Mouse (Mus musculus) liver, embryonic 12.5 days (tissue): ENCODE data around the gene Fbn1. TPM values are rescaled to one million over a fixed set of nuclear protein-coding genes. Genes with fewer than 3 reads are reported as not detected.

ENCODE experiments used
- ATAC-seq: fragments of 200-750 bp; cut with Nextera tagmentation; 2 replicates; pipeline ENCODE4 v1.8.0; 2017; ENCODE audit warnings: moderate number of reproducible peaks, mild to moderate bottlenecking, moderate library complexity
- H3K27ac ChIP-seq: fragments of 300-500 bp; sonication (generic); 2 replicates; pipeline ENCODE4 v1.5.1; 2016; ENCODE audit warnings: mild to moderate bottlenecking
- H3K27me3 ChIP-seq: fragments of 300-500 bp; sonication (generic); replicated peaks from 2 replicates; pipeline ENCODE4 v1.6.1; 2016; ENCODE audit warnings: mild to moderate bottlenecking, moderate library complexity
- H3K36me3 ChIP-seq: fragments of 300-500 bp; sonication (generic); 2 replicates; pipeline ENCODE4 v1.6.1; 2016; ENCODE audit warnings: mild to moderate bottlenecking, moderate library complexity
- H3K4me1 ChIP-seq: fragments of 300-500 bp; sonication (generic); 2 replicates; pipeline ENCODE4 v1.6.1; 2016
- H3K4me2 ChIP-seq: fragments of 300-500 bp; sonication (generic); 2 replicates; pipeline ENCODE4 v1.6.1; 2016; ENCODE audit warnings: mild to moderate bottlenecking, moderate library complexity
- H3K4me3 ChIP-seq: fragments of 300-500 bp; sonication (generic); 2 replicates; pipeline ENCODE4 v1.5.1; 2016; ENCODE audit warnings: mild to moderate bottlenecking, moderate library complexity
- H3K9ac ChIP-seq: fragments of 300-500 bp; sonication (generic); 2 replicates; pipeline ENCODE4 v1.6.1; 2016; ENCODE audit warnings: mild to moderate bottlenecking, moderate library complexity
- H3K9me3 ChIP-seq: fragments of 300-500 bp; sonication (generic); replicated peaks from 2 replicates; pipeline ENCODE4 v1.6.1; 2016; ENCODE audit warnings: mild to moderate bottlenecking, moderate library complexity
- WGBS: fragments of 180-500 bp; shearing (Covaris S2); methylation state at CpG from one replicate; pipeline ENCODE4 v1.1.7; 2016; ENCODE audit not compliant: insufficient replicate concordance; 5-methylcytosine and 5-hydroxymethylcytosine counted together
- polyA plus RNA-seq: library from polyadenylated mRNA; unstranded; fragments of >200 nt; fragmentation: Nextera tagmentation; extraction: Ambion mirVana; gene quantifications from 2 replicates; pipeline ENCODE4 v1.2.1, GENCODE M21; 2016

Gene Fbn1
- polyA plus RNA-seq, 1 experiment from 2014 or later, result 2.4 TPM

DNA sequence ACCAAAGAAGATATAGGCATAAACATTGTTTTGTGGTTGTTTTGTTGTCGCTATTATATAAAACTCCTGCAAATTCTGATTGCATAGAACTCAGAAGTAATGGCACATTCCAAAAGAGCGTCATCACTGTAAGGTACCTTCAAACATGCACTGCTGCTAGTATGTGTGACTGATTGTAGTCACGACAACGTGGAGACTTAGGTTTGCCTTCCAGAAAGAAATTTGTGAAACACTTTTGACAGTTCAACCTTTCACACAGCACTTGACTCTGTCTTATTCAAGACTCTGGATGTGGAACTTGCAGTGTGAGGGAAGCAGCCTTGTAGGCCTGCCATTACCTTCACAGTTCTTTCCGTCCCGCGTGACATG lies 124.5 kb downstream of the Fbn1 start:
- H3K27ac ChIP-seq, result no peak overlapping the region
- no peaks in the 10 kb centered on the region for H3K36me3 ChIP-seq
- ATAC-seq, result no peak
- H3K4me1 ChIP-seq, result no peaks in the 10 kb centered on the region
- no peaks in the 10 kb centered on the region for H3K9me3 ChIP-seq
- H3K9ac ChIP-seq, result no peak overlapping the region
- no peaks in the 10 kb centered on the region for H3K27me3 ChIP-seq
- no peak overlapping the region for H3K4me2 ChIP-seq
- no peak overlapping the region for H3K4me3 ChIP-seq
- 78% methylated on average over 7 of the region's 7 CpGs for WGBS

DNA sequence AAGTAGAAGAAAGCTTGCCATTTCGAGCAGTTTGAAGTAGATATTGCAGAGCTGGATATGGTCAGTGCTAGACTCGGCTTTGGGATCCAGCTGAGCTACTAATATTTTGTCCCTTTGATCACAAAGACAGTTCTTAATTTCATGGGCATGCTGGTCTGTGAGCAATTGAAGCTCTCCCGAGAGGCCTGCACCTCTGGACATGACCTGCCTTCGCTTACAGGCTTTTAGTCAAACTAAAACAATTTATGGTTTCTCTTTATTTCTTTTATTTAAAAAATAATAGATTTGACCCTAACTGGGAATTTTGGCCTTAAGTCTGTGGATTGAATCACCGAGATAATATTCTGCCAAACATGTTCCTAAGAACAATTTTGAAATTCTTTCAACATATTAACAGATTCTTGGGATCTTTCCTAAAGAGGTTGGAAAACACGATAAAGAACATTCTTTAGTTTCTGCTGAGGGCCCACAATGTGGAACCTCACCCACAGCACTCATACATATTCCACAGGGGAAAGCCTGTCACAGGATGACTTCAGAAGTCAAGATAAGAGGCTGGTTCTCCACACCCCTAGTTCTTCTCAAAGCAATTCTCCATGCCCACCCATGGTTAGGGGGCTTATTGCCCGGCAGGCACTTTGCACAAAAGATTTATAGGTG lies 125.0 kb downstream of the Fbn1 start:
- Histone ChIP-seq H3K4me3 (no peak overlapping the region), H3K4me1 (no peaks in the 10 kb centered on the region), H3K4me2 (no peak overlapping the region), H3K36me3 (no peaks in the 10 kb centered on the region), H3K27me3 (no peaks in the 10 kb centered on the region), H3K9me3 (no peaks in the 10 kb centered on the region), H3K9ac (no peak overlapping the region), H3K27ac (no peak overlapping the region)
- WGBS, result 68% methylated on average over 7 of the region's 7 CpGs
- no peak for ATAC-seq

DNA sequence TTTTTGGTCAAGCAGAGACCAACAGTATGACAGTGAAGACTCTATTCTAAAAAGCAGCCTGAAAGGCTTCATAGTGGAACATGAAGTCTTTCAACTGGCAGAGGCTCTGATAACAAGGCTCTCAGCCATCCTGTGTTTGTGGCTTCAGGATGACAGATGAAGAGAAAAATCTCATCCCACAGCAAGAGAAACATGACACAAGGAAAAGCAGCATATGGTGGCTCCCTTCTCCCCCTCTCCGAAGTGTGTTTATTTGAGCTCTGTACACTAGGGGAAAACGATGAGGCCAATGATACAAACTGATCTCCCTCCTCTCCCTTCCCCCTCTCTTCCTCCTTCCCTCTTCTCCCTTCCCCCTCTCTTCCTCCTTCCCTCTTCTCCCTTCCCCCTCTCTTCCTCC lies 127.7 kb downstream of the Fbn1 start:
- no peaks in the 10 kb centered on the region for H3K4me1 ChIP-seq
- H3K4me3 ChIP-seq, result no peak overlapping the region
- no peaks in the 10 kb centered on the region for H3K27me3 ChIP-seq
- H3K27ac ChIP-seq, result no peak overlapping the region
- 52% methylated on average over 2 of the region's 2 CpGs for WGBS
- H3K9ac ChIP-seq, result no peak overlapping the region
- no peak for ATAC-seq
- H3K9me3 ChIP-seq, result no peaks in the 10 kb centered on the region
- H3K4me2 ChIP-seq, result no peak overlapping the region
- H3K36me3 ChIP-seq, result no peaks in the 10 kb centered on the region

DNA sequence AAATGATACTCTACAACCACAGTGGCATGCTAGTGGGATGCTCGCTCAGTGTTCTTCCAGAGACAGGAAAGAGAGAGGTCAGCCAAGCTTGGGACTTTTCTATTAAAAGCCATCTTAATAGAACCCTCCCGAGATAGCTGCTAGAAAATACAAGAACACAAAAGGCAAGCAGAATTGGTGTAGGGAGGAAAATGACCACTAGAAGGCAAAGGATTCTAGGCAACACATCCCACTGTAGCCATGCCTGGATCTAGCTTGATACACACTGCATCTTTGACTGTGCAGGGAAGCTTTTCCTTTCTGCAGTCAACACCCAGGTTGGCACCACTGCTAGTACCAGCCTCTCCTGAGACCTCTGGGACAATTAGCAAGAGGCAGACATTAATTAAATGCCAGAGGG lies 128.6 kb downstream of the Fbn1 start:
- no peaks in the 10 kb centered on the region for H3K36me3 ChIP-seq
- no peak overlapping the region for H3K4me2 ChIP-seq
- H3K9me3 ChIP-seq, result no peaks in the 10 kb centered on the region
- ATAC-seq, result no peak
- H3K27ac ChIP-seq, result no peak overlapping the region
- H3K4me3 ChIP-seq, result no peak overlapping the region
- no peaks in the 10 kb centered on the region for H3K4me1 ChIP-seq
- H3K27me3 ChIP-seq, result no peaks in the 10 kb centered on the region
- WGBS, result 60% methylated on average over 2 of the region's 2 CpGs
- no peak overlapping the region for H3K9ac ChIP-seq

DNA sequence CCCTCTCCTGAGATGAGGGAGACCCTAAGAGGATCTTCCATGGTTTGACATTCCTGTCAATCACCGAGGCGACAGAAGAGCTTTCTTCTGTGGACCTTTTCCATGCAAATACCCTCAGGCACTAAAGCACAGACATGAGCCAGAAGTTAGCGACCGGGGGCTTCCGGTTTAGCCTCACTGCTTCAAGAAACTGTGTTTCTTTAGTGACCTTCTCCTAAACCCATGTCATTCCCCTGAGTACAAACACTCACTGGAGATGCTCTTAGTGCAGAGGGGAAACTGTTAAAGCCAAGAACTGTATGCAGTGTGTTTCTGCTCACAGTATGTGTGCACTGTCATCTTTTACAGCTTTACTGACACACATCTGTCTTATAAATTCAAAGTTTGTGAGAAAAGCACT lies 131.9 kb downstream of the Fbn1 start:
- no peaks in the 10 kb centered on the region for H3K27me3 ChIP-seq
- no peak for ATAC-seq
- no peaks in the 10 kb centered on the region for H3K36me3 ChIP-seq
- H3K9me3 ChIP-seq, result no peaks in the 10 kb centered on the region
- no peak overlapping the region for H3K4me2 ChIP-seq
- H3K4me3 ChIP-seq, result no peak overlapping the region
- WGBS, result 82% methylated on average over 5 of the region's 5 CpGs
- H3K9ac ChIP-seq, result no peak overlapping the region
- H3K27ac ChIP-seq, result no peak overlapping the region
- H3K4me1 ChIP-seq, result no peaks in the 10 kb centered on the region

DNA sequence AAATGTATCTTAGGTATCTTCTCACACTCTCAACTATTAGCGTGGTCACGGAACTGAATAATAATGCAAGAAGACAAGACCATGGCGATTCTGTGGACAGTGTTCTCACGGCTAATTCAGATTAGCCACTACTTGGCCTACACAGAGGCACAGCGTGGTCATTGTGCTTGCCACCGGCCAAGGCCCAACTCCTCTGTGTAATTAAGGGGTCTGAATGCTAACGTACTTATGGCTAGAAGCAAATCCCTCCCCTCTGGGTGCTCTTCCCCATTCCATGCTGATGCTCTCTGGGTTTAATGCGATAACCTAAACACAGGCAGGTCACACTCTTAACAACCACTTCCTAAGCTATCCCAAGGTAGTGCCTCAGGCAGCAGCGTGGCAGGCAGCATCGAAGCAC lies 132.5 kb downstream of the Fbn1 start:
- H3K36me3 ChIP-seq, result no peaks in the 10 kb centered on the region
- WGBS, result 74% methylated on average over 10 of the region's 10 CpGs
- no peaks in the 10 kb centered on the region for H3K4me1 ChIP-seq
- no peak overlapping the region for H3K9ac ChIP-seq
- no peak for ATAC-seq
- no peaks in the 10 kb centered on the region for H3K27me3 ChIP-seq
- no peak overlapping the region for H3K4me2 ChIP-seq
- H3K9me3 ChIP-seq, result no peaks in the 10 kb centered on the region
- H3K27ac ChIP-seq, result no peak overlapping the region
- no peak overlapping the region for H3K4me3 ChIP-seq

DNA sequence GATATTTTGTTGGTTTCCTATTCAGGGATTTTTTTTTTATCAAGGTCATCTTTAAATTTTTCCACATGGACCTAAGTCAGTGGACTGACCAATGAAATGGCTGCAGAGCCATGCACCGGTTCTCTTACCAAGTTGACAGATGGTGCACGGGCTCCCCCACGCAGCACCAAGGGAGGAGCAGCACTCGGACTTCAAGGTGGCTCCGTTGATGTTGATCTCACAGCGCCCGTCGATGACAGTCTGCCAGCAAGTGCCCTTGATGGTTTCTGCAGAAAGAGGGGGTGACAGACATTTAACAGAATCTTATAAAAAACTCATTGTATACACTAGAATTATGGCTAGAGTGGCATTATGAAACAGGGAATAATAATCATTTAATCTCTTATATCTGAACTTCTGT lies 138.1 kb downstream of the Fbn1 start:
- WGBS, result 84% methylated on average over 8 of the region's 8 CpGs
- no peaks in the 10 kb centered on the region for H3K4me1 ChIP-seq
- H3K27me3 ChIP-seq, result no peaks in the 10 kb centered on the region
- ATAC-seq, result no peak
- no peaks in the 10 kb centered on the region; the same call in 1 of the 2 replicates for H3K36me3 ChIP-seq
- H3K4me3 ChIP-seq, result no peak overlapping the region
- H3K4me2 ChIP-seq, result no peak overlapping the region
- H3K9ac ChIP-seq, result no peak overlapping the region
- H3K27ac ChIP-seq, result no peak overlapping the region
- H3K9me3 ChIP-seq, result no peaks in the 10 kb centered on the region

DNA sequence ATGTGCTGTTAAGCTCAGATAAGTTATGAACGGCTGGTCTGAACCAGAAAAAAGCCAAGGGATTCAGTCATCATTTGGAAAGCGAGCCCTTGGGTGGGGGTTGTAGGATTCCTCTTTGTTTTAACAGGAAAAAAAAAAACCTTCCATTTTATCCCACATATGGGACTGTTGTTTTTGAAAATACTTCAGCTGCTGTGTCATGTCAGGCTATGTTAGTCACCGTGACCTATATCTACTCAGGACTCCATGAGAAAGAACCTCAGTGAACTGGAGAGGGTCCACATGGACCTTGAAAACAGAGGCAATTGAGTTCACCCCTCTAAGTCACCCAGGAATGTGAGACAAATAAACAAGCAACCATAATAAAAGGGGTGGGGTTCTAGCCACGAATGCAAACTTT lies 139.2 kb downstream of the Fbn1 start:
- no peaks in the 10 kb centered on the region; the same call in 1 of the 2 replicates for H3K36me3 ChIP-seq
- no peaks in the 10 kb centered on the region for H3K4me1 ChIP-seq
- no peaks in the 10 kb centered on the region for H3K9me3 ChIP-seq
- no peak overlapping the region for H3K9ac ChIP-seq
- no peaks in the 10 kb centered on the region for H3K27me3 ChIP-seq
- 59% methylated on average over 4 of the region's 4 CpGs for WGBS
- ATAC-seq, result no peak
- H3K4me2 ChIP-seq, result no peak overlapping the region
- H3K27ac ChIP-seq, result no peak overlapping the region
- H3K4me3 ChIP-seq, result no peak overlapping the region

DNA sequence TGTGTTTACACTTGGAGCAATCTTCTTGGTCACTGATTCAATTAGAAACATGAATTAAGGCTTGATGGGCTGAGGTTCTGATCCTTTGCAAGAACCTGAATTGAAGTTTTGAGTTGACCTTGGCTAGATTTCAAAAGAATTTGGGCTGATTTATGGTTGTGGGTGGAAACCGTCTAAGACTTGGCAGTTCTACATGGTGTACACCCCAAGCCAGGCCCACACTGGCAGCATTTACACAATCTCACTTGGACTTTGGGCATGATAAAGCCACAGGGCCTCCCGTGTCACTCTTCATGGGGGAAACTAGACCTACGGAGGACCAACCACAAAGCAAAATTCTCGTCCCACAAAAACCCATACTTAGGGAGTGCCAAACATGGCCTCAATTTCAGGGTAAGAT lies 146.1 kb downstream of the Fbn1 start:
- Histone ChIP-seq H3K36me3 (no peaks in the 10 kb centered on the region), H3K4me3 (no peak overlapping the region), H3K9me3 (no peaks in the 10 kb centered on the region), H3K4me1 (no peaks in the 10 kb centered on the region), H3K27me3 (no peaks in the 10 kb centered on the region), H3K27ac (no peak overlapping the region), H3K9ac (no peak overlapping the region), H3K4me2 (no peak overlapping the region)
- ATAC-seq, result no peak
- 65% methylated on average over 4 of the region's 4 CpGs for WGBS

DNA sequence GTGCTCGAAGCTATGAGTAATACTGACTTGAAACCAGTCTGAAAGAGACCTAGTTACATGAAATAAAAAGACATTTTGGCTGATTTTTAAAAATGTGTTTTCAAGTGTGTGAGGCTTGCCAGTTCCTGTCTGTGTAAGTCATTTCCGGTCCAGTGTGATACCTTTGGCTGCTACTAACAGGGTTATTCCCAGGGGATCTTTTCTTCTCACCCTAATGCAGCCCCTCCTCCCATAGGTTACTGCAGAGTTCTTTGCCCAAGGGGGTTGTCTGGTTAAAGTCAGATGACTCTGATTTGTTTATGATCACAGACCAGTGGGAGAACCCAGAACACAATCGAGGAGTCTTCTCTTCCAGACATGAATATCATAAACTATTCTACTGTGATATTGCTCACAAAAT lies 151.3 kb downstream of the Fbn1 start:
- no peak overlapping the region for H3K4me2 ChIP-seq
- H3K27me3 ChIP-seq, result no peaks in the 10 kb centered on the region
- no peak overlapping the region for H3K27ac ChIP-seq
- no peak for ATAC-seq
- no peaks in the 10 kb centered on the region for H3K36me3 ChIP-seq
- no peaks in the 10 kb centered on the region for H3K9me3 ChIP-seq
- no peak overlapping the region for H3K4me3 ChIP-seq
- no peak overlapping the region for H3K9ac ChIP-seq
- 58% methylated on average over 3 of the region's 3 CpGs for WGBS
- no peaks in the 10 kb centered on the region for H3K4me1 ChIP-seq

DNA sequence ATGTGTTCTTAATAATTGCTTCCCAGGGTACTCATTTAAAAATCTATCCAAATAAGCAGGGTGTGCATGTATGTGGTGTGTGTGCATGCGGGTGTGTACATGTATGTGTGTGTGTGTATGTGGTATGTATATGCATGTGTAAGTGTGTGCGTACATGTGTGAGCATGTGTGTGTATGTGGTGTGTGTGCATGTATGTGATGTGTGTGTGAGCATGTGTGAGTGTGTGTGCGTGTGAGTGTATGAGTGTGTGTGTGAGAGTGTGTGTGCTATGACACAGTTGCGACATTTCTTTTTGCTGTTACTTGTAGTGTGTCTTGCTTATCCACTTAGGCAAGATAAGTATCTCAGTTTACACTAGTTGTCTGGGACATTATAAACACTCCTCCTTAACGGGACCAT lies 151.7 kb downstream of the Fbn1 start:
- no peak overlapping the region for H3K4me2 ChIP-seq
- no peak overlapping the region for H3K27ac ChIP-seq
- H3K4me3 ChIP-seq, result no peak overlapping the region
- H3K9ac ChIP-seq, result no peak overlapping the region
- no peaks in the 10 kb centered on the region for H3K9me3 ChIP-seq
- no peaks in the 10 kb centered on the region for H3K36me3 ChIP-seq
- no peak for ATAC-seq
- 70% methylated on average over 5 of the region's 5 CpGs for WGBS
- H3K27me3 ChIP-seq, result no peaks in the 10 kb centered on the region
- H3K4me1 ChIP-seq, result no peaks in the 10 kb centered on the region

DNA sequence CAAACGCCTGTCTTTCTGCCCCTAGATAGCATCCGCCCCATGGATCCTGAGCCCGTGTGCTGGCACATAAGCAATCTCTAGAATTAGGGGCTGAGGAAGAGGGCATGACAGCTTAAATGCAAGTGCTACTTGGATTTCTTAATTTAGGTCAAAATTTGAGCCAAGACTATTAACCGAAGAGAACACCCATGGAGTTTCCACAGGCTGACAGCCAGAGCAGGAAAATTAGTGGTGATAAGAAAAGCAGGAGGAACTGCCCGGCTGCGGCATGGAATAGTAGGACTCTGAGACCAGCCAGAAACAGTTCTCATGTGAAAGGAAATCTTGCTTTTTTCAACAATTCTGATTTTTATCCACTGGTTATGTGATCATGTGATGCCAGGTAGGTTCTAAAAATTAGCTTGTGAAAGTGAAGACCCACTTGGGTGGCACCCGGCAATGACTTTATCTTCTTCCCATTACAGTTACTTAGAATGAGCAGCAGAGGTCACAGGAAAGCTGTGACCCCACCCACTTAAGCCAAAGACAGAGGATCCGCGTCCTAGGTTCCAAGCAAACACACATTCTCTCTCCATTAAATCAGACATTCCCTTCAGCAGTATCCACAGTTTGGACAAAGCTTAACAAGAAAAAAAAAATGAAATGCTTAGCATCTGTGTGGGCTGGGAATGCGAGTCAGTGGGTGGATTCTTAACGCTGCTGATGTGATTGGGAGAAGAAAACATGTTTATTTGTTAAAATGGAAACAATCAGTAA lies 152.4 kb downstream of the Fbn1 start:
- WGBS, result 60% methylated on average over 11 of the region's 11 CpGs
- Histone ChIP-seq H3K27me3 (no peaks in the 10 kb centered on the region), H3K4me1 (no peaks in the 10 kb centered on the region), H3K36me3 (no peaks in the 10 kb centered on the region), H3K9ac (no peak overlapping the region), H3K4me3 (no peak overlapping the region), H3K27ac (no peak overlapping the region), H3K9me3 (no peaks in the 10 kb centered on the region), H3K4me2 (no peak overlapping the region)
- ATAC-seq, result no peak

DNA sequence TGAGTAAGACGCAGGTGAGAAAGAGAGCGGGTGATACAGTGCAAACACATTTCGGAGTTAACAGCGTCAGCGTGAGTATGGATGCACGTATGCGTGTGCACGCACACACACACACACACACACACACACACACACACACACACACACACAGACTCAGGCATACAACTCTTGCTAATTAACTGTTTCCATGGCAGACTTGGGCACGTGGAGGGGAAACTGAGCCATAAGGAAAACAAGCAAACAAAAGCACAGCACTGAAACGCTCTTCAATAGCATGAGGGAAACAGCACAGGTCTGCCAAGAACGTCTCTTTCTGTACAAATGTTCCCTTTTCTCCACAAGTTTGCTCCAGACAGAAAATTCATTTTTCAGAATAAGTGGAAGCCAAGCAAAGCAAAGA lies 153.2 kb downstream of the Fbn1 start:
- Histone ChIP-seq H3K4me1 (no peaks in the 10 kb centered on the region), H3K36me3 (no peaks in the 10 kb centered on the region), H3K4me2 (no peak overlapping the region), H3K9ac (no peak overlapping the region), H3K9me3 (no peaks in the 10 kb centered on the region), H3K4me3 (no peak overlapping the region), H3K27ac (no peak overlapping the region), H3K27me3 (no peaks in the 10 kb centered on the region)
- no peak for ATAC-seq
- WGBS, result 74% methylated on average over 11 of the region's 11 CpGs
